Mouse (Mus musculus) CD4-positive, CD25-positive, alpha-beta regulatory T cell, adult 2 months (primary cell): ENCODE data around the gene Gm42906.

Experiments used
- DNase-seq: peaks from one replicate; pipeline ENCODE4 v3.0.0-alpha.2; 2012; ENCODE audit warnings: low read depth, low spot score

Gene Gm42906

GRCm38 (mm10) chr5:151299576-151299975 lies 128.4 kb downstream of the Gm42906 start:
- DNase-seq, result no peak

DNA sequence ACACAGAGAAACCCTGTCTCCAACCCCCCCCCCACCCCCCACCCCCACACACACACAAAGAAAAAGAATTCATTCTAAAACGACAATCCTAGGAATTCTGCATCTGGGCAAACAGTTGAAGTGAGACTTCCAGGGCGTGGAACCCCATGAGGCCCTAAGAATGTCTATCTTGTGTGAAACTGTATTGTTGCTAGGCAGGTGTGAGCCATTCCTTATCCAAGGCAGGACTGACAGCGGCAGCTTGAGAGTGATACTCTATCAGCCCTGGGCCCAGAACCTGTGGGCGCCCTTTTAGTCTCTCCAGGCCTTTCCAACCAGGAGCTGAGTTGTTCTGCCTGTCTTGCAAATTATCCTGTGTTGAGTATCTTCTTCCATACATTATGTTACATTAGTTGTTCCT lies 129.6 kb downstream of the Gm42906 start:
- no peak for DNase-seq

DNA sequence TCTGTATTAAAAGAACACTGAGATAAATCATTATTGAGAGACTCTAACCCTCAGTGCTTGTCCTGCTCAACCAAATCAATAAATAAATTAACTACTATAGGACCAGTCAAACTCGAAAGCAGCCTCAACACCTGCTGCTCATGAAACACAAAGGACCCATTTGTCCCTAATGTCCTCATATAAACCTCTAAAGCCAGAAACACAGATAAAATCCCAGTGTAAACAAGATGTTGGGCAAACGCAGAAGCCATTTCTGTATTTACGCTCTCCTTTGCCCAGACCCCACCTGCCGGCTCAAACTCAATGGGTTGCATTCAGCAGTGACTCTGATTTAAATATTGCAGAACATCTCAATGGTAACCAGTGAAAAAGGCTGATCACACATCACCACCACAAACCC lies 131.7 kb downstream of the Gm42906 start:
- no peak for DNase-seq

DNA sequence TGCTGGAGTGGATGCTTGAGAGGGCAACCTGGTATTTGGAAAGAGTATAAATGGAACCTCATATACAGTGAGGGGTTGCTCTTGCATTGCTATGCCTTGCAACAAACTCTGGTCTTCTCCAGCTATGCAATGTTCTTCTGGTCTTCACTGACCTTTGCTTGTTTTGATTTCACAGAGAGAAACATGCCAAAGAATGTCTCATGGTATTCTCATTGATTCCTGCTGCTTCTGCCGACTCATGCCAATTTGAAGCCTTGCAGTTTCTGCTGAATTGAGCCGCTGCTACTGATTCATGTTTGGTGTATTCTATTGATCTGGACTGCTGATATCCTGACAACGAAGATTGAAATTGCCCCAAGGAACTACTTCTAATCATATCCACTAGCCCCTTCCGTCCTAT lies 134.4 kb downstream of the Gm42906 start:
- DNase-seq, result no peak

GRCm38 (mm10) chr5:151292310-151292709 lies 135.7 kb downstream of the Gm42906 start:
- DNase-seq, result peak; percentile 65

GRCm38 (mm10) chr5:151286331-151286730 lies 141.6 kb downstream of the Gm42906 start:
- DNase-seq, result no peak

GRCm38 (mm10) chr5:151279531-151279930 lies 148.4 kb downstream of the Gm42906 start:
- no peak for DNase-seq

DNA sequence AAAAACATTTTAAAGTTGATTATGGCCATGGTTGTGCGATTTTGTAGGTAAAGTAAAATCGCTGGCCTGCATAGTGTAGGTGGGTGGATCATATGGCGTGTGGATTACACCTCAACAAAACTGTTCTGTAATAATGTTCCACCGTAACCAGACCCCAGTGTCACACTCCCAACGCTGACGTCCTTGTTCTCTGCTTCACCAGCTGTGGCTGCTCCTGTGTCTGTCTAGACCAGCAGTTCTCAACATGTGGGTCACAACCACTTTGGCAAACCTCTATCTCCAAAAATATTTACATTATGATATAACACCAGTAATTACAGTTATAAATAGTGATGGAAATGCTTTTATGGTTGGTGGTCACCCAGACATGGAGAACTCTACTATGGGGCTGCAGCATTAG lies 150.0 kb downstream of the Gm42906 start:
- no peak for DNase-seq

DNA sequence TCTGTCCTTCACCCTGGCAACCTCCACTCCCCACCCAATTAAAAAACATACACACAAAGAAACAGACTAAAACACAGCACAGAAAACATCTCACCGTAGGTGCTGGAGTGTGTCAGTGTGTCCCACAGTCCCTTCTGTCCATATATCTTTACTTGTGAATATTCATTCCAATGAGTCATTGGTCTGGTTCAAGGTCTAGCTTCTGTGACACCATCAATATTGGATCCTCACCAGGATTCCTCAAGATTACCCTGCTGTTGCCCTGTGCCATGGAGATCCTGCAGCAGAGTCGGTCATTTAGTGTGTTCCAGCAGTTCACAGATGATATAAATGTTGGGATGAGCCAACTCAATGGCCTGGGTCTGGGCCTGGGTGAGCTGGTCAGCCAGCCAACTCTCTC lies 152.0 kb downstream of the Gm42906 start:
- DNase-seq, result no peak

DNA sequence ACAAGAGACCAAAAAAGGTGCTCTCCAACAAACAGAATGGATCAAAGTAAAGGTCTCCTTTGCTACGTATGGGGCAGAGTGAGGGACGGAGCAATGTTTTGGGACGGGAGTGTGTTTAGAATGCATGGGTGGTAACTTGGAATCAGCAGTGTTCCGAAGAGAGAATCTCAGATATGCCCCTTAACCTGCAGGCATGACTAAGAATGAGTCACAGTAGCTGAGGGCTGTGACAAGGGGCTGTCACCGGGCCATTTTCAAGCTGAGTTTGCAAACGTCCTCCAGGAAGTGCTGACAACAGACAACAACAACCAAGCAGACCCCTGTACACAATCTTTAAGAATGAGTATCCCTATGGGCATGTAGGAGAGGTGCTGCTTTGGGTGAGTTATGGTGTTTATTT lies 153.7 kb downstream of the Gm42906 start:
- DNase-seq, result no peak

DNA sequence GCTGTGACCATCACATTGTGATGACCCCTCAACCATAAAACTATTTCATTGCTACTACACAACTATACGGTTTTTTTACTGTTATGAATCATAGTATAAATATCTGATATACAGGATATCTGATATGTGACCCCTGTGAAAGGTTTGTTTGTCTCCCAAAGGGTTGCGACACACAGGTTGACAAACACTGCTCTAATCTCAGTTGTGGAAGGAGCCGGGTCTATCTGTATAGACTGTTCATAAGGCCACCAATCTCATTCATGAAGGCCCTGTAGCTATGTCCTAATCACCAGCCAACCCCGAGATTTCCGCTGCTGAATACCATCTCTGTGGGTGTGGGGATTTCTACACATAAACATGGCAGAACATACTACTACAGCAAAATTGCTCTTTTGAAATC lies 157.1 kb downstream of the Gm42906 start:
- DNase-seq, result no peak

DNA sequence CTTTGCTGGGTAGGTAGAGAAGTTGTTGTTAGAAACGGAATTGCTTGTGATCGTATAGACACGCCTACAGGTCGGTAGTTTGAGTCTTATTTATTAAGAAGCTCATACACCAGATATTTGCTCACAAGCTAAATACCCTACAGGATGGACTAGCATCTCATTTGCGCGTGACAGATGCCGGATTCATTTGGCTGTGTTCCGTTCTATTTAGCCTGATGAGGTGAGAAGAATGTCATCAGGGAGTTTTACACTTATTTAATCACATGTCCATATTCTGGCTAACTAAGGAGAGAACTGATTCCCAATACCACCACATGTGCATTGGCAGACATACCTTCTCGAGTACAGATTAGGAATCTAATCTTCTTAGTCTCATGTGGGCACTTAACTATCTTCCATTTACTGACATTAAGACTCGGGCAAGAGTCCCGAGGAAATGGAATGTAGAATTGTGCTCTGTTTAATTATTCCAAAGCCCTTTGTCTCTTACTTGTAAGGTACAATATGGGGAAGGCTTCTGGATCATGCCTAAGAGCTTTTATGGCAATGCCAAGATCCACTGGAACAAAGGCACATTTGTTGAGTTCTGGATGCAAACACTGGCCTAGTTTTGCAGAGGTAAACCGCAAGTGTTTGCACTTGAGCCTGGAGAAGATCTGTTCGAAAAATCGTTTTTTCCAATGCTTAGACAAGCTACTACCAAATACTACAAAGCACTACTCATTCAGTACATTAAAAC lies 160.9 kb downstream of the Gm42906 start:
- no peak for DNase-seq

DNA sequence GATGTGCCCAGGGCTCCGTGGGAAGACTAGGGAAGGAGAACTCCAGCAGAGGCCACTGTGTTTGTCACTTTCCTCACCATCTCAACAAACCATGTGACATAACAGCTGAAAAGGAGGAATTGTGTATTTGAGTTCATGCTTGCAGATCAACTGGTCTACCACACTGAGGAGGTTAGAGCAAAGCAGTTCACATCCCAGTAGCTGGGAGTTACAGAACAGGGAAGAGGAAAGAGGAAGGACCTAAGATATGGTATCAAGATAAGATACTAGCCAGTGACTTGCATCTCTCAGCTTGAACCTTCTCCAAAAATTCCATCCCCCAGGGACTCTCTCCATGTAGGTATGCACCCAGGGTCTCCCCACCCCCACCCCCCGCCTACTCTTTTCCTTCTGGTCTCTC lies 166.4 kb downstream of the Gm42906 start:
- DNase-seq, result no peak

GRCm38 (mm10) chr5:151252213-151252612 lies 175.8 kb downstream of the Gm42906 start:
- DNase-seq, result peak; percentile 65

DNA sequence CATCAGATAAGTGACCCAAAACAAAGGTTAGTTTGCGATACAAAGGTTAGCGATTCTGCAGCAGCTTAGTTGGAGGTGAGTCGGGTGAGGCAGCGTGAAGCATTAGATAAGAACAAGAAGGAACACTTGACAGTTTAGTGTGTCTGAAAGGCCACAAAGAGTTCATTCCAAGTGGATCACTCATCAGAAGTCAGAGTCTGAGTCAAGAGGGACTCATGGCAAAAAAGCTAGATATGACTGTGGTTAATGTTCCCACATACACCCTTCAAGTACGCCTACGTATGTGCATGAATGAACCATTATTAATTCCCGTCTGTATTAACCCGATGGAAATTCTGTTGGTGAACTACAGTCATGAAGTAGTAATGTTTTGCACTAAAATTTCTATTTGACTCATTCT lies 176.3 kb downstream of the Gm42906 start:
- DNase-seq, result peak; percentile 22

GRCm38 (mm10) chr5:151248671-151249620 lies 179.0 kb downstream of the Gm42906 start:
- DNase-seq, result no peak

DNA sequence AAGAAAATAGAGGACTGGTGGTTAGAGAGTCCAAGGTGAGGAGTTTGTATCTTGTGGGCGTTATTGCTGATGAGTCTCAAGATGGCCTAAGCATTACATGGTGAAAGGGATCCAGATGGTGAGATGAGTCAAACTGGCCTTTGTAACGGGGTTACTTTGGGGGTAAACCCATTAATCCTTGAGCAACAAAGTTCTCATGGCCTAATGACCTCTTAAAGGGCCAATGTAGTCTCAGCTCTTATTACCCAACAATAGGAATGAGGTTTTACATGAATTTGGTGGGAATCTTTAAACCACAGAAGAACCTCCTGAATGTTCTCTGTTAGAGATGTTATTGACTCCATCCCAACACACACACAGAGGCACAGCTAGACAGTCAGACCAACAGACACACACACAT lies 179.9 kb downstream of the Gm42906 start:
- DNase-seq, result no peak

- peak; percentile 55 for DNase-seq
Measured at GRCm38 (mm10) chr5:151247115-151247875, 180.7 kb downstream of the Gm42906 start.

DNA sequence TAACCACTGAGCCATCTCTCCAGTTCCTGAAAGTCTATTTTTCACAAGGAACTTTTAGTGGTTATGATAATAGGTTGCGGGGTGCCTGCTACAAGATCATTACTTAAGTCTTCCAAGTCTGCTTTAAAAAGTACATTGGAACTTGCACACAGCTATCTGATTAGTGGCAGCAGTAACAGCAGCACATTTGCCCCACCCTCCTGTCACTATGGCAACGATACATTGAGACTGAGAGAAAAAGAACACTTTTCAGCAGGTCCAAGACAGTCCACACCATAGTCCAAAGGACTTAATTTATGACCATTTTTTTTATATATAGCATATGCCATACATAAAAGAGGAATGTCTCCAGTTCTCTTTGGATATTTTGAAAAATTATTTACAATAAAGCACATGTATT lies 181.7 kb downstream of the Gm42906 start:
- peak; percentile 32 for DNase-seq

DNA sequence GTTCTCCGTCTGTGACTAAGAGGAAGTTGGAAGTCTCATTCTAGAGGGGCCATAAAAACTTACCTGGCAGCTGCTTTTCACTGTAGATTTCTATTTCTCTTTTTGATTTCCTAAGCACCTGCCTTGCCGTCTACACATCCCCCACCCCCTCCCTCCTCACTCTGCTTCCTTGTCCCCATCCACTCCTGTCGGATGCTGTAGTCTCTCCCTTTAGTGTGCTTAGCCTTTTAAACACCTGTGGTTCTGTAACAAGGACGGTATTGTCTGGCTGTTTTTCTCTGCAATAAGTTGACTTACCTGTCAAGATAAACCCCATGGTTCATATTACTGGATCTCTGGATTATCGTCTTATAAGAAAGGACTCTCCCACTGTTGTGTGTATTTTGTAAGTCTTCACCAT lies 182.4 kb downstream of the Gm42906 start:
- no peak for DNase-seq

GRCm38 (mm10) chr5:151238730-151239129 lies 189.2 kb downstream of the Gm42906 start:
- DNase-seq, result no peak

GRCm38 (mm10) chr5:151236411-151236810 lies 191.6 kb downstream of the Gm42906 start:
- DNase-seq, result no peak
